Mouse (Mus musculus) neural tube, embryonic 14.5 days (tissue): ENCODE measurements around the gene Hmcn1. TPM values are rescaled to one million over a fixed set of nuclear protein-coding genes. Genes with fewer than 3 reads are reported as not detected.

ENCODE experiments used
- ATAC-seq: fragments of 200-750 bp; cut with Nextera tagmentation; 2 replicates; pipeline ENCODE4 v1.8.0; 2017; ENCODE audit warnings: low read depth, mild to moderate bottlenecking, moderate TSS enrichment, moderate library complexity
- H3K27ac ChIP-seq: fragments of 300-500 bp; sonication (generic); 2 replicates; pipeline ENCODE4 v1.5.1; 2014; ENCODE audit warnings: low read depth, mild to moderate bottlenecking, control low read depth, low read length, moderate library complexity, mixed read lengths
- H3K27me3 ChIP-seq: fragments of 300-500 bp; sonication (generic); 2 replicates; pipeline ENCODE4 v1.6.1; 2014; ENCODE audit warnings: low read length; ENCODE audit not compliant: control insufficient read depth, insufficient read depth
- H3K36me3 ChIP-seq: fragments of 300-500 bp; sonication (generic); 2 replicates; pipeline ENCODE4 v1.6.1; 2014; ENCODE audit warnings: low read length, mixed read lengths; ENCODE audit not compliant: control insufficient read depth, insufficient read depth
- H3K4me1 ChIP-seq: fragments of 300-500 bp; sonication (generic); 2 replicates; pipeline ENCODE4 v1.6.1; 2014; ENCODE audit warnings: low read length; ENCODE audit not compliant: control insufficient read depth, insufficient read depth
- H3K4me2 ChIP-seq: fragments of 300-500 bp; sonication (generic); 2 replicates; pipeline ENCODE4 v1.6.1; 2014; ENCODE audit warnings: mild to moderate bottlenecking, low read depth, low read length, control low read depth
- H3K4me3 ChIP-seq: fragments of 300-500 bp; sonication (generic); 2 replicates; pipeline ENCODE4 v1.5.1; 2014; ENCODE audit warnings: low read depth, low read length, control low read depth, mixed read lengths
- H3K9ac ChIP-seq: fragments of 300-500 bp; sonication (generic); replicated peaks from 2 replicates; pipeline ENCODE4 v1.6.1; 2014; ENCODE audit warnings: low read depth, mild to moderate bottlenecking, control low read depth, low read length, mixed read lengths
- H3K9me3 ChIP-seq: fragments of 300-500 bp; sonication (generic); 2 replicates; pipeline ENCODE4 v1.6.1; 2016; ENCODE audit warnings: low read length; ENCODE audit not compliant: control insufficient read depth
- WGBS: fragments of 180-500 bp; shearing (Covaris S2); extraction: QIAGEN DNeasy Blood & Tissue Kit; methylation state at CpG from one replicate; pipeline ENCODE4 v1.1.7; 2014; 5-methylcytosine and 5-hydroxymethylcytosine counted together
- polyA plus RNA-seq: library from polyadenylated mRNA; unstranded; fragments of >200 nt; fragmentation: Nextera tagmentation; extraction: Ambion mirVana; gene quantifications from 2 replicates; pipeline ENCODE4 v1.2.1, GENCODE M21; 2014

The Hmcn1 gene
- polyA plus RNA-seq, 1 experiment from 2014 or later = 1.6 TPM

DNA sequence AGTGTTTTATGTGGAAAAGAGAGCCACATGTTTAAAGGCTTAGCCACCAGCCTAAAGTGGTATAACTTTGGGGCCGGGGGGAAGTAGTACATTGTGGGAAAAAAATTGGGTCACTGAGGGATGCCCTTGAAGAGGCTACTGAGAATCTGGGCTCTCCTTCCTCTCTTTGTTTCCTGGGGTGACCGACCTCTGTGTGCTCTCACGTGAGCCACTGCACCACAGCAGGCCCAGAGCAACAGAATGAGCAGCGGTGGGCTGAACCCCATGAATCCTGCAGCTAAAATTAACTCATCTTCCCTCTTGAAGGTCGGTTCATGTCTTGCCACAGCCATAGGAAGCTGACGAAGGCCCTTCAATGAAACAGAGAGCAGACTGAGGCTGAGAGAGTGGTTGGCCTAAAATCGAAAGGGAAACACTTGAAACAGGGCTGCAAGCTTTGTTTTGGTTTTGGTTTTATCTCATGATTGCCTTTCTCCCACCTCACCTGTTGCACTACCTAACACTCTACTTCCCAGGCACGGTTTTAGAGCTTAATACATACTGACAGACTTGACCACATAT lies 8.7 kb upstream of the Hmcn1 start:
- Histone ChIP-seq H3K9ac (no peak overlapping the region), H3K4me3 (no peak overlapping the region), H3K4me1 (no peaks in the 10 kb centered on the region), H3K27me3 (no peaks in the 10 kb centered on the region), H3K4me2 (no peak overlapping the region), H3K36me3 (no peaks in the 10 kb centered on the region), H3K9me3 (no peaks in the 10 kb centered on the region), H3K27ac (no peak overlapping the region)
- 76% methylated on average over 8 of the region's 8 CpGs for WGBS
- no peak for ATAC-seq

DNA sequence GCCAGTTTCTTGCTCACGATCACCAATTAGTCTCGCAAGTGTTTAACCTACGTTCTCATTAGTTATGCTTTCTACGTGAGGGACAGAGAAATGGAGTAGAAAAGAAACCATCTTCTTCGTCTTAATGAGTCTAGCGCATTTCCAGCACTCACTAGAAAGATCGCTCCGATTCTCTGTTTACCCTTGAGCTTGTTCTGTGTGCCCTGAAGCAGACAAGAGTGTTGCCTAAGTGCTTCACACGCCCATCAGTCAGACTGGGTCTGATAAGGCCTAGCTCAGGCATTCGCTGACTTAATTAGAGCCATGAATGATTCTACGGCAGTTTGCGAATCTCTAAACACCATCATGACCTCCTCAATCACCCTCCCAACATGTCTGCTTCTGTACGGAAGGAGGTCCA lies 7.5 kb upstream of the Hmcn1 start:
- Histone ChIP-seq H3K4me3 (no peak overlapping the region), H3K9ac (no peak overlapping the region), H3K27me3 (no peaks in the 10 kb centered on the region), H3K9me3 (no peaks in the 10 kb centered on the region), H3K36me3 (no peaks in the 10 kb centered on the region), H3K27ac (no peak overlapping the region), H3K4me2 (no peak overlapping the region), H3K4me1 (no peaks in the 10 kb centered on the region)
- 67% methylated on average over 13 of the region's 13 CpGs for WGBS
- no peak for ATAC-seq

DNA sequence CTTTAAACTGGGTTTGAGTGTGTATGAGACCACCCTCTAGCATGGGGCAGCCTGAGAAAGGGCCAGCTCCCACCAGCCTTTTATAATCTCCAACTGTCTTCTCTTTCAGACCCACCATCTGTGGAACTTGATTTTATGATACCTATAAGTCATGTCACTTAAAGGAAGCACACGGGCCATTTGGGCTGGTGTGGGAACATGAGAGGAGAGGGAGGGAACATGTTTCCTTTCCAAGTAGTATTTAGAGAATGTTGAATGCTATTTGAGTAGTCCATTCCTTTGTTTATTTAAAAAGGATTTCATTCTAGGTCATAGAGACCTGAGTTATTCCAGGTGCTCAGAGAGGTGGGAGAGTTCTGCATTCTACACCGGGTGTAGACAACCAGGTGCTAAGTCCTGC lies 1.4 kb upstream of the Hmcn1 start:
- Histone ChIP-seq H3K36me3 (no peaks in the 10 kb centered on the region), H3K9ac (no peak overlapping the region), H3K9me3 (no peaks in the 10 kb centered on the region), H3K4me2 (no peak overlapping the region), H3K4me3 (no peak overlapping the region), H3K27me3 (0 out of 2 replicates have a peak, but pooled peaks cover 3% of the 10 kb centered on the region), H3K4me1 (peaks cover 15% of the 10 kb centered on the region), H3K27ac (no peak overlapping the region)
- no peak for ATAC-seq
- WGBS = 34% methylated on average over 2 of the region's 2 CpGs

DNA sequence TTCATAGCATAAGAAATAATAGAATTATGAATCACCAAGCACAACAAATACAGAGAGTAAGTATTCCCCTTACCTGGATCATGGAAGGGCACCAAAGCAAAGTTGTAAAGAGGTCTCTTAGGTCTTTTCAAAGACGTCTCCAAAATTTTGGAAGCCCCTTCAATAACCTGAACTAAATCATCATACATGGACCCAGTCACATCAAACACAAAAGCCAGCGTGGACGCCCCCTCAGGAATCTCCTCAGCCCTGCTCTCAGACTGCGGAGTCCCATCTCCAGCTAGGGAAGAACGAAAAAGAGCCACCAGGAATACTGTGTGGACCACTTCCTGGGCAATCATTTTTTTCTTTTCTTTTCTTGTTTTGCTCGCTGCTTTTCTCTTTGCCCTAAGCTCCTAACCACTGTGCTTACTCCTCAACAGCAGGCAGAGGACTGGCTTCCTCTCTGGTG lies 499 bp downstream of the Hmcn1 start:
- no peak overlapping the region for H3K27ac ChIP-seq
- peak overlapping the region; percentile 43 for H3K4me3 ChIP-seq
- H3K9me3 ChIP-seq = no peaks in the 10 kb centered on the region
- 2% methylated on average over 6 of the region's 6 CpGs for WGBS
- H3K36me3 ChIP-seq = no peaks in the 10 kb centered on the region
- H3K27me3 ChIP-seq = 0 out of 2 replicates have a peak, but pooled peaks cover 3% of the 10 kb centered on the region
- H3K9ac ChIP-seq = peak overlapping the region; percentile 42; the same call in 1 of the 2 replicates
- H3K4me1 ChIP-seq = peaks cover 15% of the 10 kb centered on the region
- ATAC-seq = no peak; the same call in 1 of the 2 replicates
- H3K4me2 ChIP-seq = peak overlapping the region; percentile 94

DNA sequence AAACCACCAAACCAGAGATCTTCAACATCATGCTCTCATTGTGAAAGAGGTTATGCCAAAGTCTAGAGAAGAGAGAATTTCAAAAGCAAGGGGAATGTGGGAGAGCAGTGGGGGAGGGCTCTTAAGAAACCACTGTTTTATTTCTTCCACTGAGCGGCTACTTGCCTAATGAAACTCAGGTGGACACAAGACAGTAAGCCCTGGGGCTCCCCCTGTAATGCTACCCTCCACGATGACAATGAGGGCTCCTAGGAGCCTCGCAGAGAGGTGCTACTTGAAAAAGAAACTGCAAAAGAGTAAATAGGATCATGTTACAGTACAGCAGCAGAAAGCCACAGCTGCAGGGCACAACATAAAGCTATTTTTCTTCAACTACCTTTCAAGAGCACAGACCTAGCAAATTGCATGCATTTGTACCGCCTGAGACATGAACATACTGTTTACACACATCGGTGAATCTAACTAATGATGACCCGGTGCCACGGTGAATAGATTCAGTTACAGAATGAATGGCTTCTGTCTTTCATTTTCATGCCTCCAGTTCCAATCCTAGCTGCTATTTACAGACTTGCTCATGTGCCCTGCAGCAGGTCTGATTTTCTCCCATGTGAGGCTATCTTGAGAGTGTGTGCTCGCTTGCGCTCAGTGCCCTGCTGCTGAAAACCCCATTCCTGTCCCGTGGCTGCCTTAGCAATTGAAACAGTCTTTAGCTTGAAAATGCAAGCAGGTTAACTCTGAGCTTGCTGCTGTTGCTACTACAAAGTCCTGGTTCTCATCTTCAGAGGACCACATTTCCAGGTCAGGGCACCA lies 1.3 kb downstream of the Hmcn1 start:
- ATAC-seq = no peak
- Histone ChIP-seq H3K4me2 (peak overlapping the region; percentile 94), H3K4me3 (peak overlapping the region; percentile 43), H3K27me3 (0 out of 2 replicates have a peak, but pooled peaks cover 3% of the 10 kb centered on the region), H3K4me1 (peaks cover 15% of the 10 kb centered on the region), H3K9me3 (no peaks in the 10 kb centered on the region), H3K36me3 (no peaks in the 10 kb centered on the region), H3K9ac (no peak overlapping the region; the same call in 1 of the 2 replicates), H3K27ac (no peak overlapping the region)
- WGBS = 1% methylated on average over 10 of the region's 10 CpGs

DNA sequence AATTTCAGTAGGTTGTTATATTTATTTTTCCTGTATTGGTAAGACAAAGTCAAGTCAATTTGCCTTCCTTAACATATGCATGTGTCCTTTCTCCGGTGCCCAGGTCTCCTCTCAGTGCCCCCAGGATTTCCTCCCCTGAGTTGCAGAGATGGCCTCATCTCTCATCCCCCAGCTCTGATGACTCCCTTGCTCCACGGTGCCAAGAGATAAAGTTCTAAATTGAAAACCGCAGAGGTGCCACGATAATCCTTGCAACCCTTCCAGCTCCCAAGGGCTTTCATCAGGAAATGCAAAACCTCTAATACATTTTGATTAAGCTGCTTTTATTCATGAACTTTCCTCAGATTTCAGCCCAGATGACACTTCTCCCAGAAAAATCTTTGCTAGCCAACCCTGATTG lies 8.3 kb downstream of the Hmcn1 start:
- H3K36me3 ChIP-seq = no peaks in the 10 kb centered on the region
- H3K27me3 ChIP-seq = no peaks in the 10 kb centered on the region
- no peak overlapping the region for H3K9ac ChIP-seq
- no peaks in the 10 kb centered on the region for H3K4me1 ChIP-seq
- WGBS = 67% methylated on average over 4 of the region's 4 CpGs
- ATAC-seq = no peak
- H3K27ac ChIP-seq = no peak overlapping the region
- no peaks in the 10 kb centered on the region for H3K9me3 ChIP-seq
- no peak overlapping the region for H3K4me2 ChIP-seq
- no peak overlapping the region for H3K4me3 ChIP-seq

DNA sequence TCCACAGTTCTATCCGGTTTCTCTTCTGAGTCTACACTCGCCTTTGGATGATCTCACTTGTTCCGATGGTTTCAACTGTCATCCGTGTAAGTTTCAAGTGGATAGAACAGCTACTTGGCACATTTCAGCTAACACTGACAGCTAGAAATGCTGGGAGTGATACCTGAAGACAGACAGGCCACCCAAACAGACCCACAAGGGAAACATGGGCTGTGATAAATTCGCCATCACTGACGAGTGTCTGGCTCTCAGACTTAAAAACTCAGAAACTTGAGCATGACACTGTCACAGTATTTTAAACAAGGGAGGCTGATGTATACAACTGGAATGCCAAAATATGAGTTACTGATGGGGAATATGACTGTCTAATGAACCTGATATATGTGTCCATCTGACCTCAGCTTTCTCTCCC lies 9.1 kb downstream of the Hmcn1 start:
- WGBS = 87% methylated on average over 6 of the region's 6 CpGs
- Histone ChIP-seq H3K9me3 (no peaks in the 10 kb centered on the region), H3K4me2 (no peak overlapping the region), H3K27me3 (no peaks in the 10 kb centered on the region), H3K4me1 (no peaks in the 10 kb centered on the region), H3K9ac (no peak overlapping the region), H3K36me3 (no peaks in the 10 kb centered on the region), H3K27ac (no peak overlapping the region), H3K4me3 (no peak overlapping the region)
- ATAC-seq = no peak

DNA sequence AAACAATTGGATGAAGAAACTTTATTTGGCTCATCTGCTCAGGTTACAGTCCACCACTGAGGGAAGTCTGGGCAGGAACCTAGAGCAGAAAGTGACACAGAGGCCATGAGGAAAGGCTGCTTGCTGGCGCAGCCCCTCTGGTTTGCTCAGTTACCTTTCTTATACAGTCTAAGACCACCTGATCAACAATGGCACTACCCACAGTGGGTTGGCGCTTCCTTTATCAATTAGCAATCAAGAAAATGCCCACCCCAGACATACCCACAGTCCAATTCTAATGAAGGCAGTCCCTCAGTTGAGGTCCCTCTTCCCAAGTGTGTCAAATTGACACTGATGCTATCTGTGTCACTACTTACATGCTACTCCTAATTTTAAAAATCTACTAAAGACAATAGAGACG lies 14.6 kb downstream of the Hmcn1 start:
- ATAC-seq = no peak
- H3K36me3 ChIP-seq = no peaks in the 10 kb centered on the region

DNA sequence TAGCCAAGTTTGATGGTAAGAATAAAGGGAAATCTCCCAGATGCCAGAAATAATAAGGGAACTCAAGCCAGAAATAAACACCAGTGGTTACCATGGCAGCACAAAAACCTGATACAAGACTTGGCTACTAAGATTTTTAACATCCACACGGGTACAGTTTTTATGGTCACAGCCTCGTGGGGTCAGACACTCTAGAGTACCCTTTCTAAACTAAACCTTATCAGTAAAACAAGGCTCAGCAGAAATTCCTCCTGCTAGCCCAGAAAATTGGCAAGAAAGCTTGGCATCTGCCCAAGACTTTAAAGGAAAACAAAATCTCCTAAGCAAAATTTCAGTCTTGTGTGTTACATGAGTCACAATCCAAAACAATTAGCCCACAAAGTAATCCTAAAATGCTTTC lies 17.0 kb downstream of the Hmcn1 start:
- 14% methylated on average over 2 of the region's 2 CpGs for WGBS
- Histone ChIP-seq H3K4me3 (no peak overlapping the region), H3K4me1 (no peaks in the 10 kb centered on the region; the same call in 1 of the 2 replicates), H3K4me2 (no peak overlapping the region), H3K9me3 (no peaks in the 10 kb centered on the region), H3K9ac (no peak overlapping the region), H3K27me3 (no peaks in the 10 kb centered on the region), H3K27ac (no peak overlapping the region), H3K36me3 (no peaks in the 10 kb centered on the region)
- ATAC-seq = no peak

More for the DNA sequence above, 14.6 kb downstream of the Hmcn1 start:
- H3K27me3 ChIP-seq = no peaks in the 10 kb centered on the region
- no peak overlapping the region for H3K27ac ChIP-seq
- 96% methylated on average over 3 of the region's 3 CpGs for WGBS
- no peaks in the 10 kb centered on the region for H3K9me3 ChIP-seq
- no peaks in the 10 kb centered on the region; the same call in 1 of the 2 replicates for H3K4me1 ChIP-seq
- no peak overlapping the region for H3K4me2 ChIP-seq
- H3K9ac ChIP-seq = no peak overlapping the region
- H3K4me3 ChIP-seq = no peak overlapping the region
